Mouse (Mus musculus) CH12.LX (cell line): ENCODE results near the gene Trp63. TPM values are rescaled to one million over a fixed set of nuclear protein-coding genes. Genes with fewer than 3 reads are reported as not detected.

Experiments
- DNase-seq: peaks from one replicate; pipeline ENCODE4 v3.0.0-alpha.2; 2013; ENCODE audit errors: extremely low read depth
- H3K27ac ChIP-seq: 2 replicates; pipeline ENCODE4 v1.5.1; 2012; ENCODE audit warnings: low read depth, mild to moderate bottlenecking, control low read depth, moderate library complexity; ENCODE audit not compliant: insufficient read depth
- H3K27me3 ChIP-seq: replicated peaks from 2 replicates; pipeline ENCODE3; 2012; ENCODE audit warnings: inconsistent platforms
- H3K36me3 ChIP-seq, 2 experiments: replicated peaks in 1 of 2; 2 replicates each; pipeline versions ENCODE3 to v1.6.1; 2012; ENCODE audit warnings: inconsistent platforms in 1 of 2, low read length in 1 of 2, mild to moderate bottlenecking in 1 of 2, mixed read lengths in 1 of 2, moderate library complexity in 1 of 2; ENCODE audit not compliant: control insufficient read depth in 1 of 2, insufficient read depth in 1 of 2
- H3K4me1 ChIP-seq, 2 experiments: 2 replicates each; pipeline ENCODE4 v1.6.1; 2012; ENCODE audit warnings: inconsistent platforms in 1 of 2, moderate library complexity in 1 of 2; ENCODE audit not compliant: insufficient read depth in 2 of 2, control insufficient read depth in 1 of 2
- H3K4me2 ChIP-seq: 2 replicates; pipeline ENCODE4 v1.6.1; 2012; ENCODE audit warnings: low read depth, mild to moderate bottlenecking, control low read depth; ENCODE audit not compliant: poor library complexity, insufficient read depth, severe bottlenecking
- H3K4me3 ChIP-seq, 3 experiments: fragments of 150-350 bp in 1 of 3; sonication (generic) in 1 of 3; replicated peaks in 1 of 3; 2 replicates each; pipeline versions ENCODE3 to v1.5.1; 2011 to 2012; ENCODE audit warnings: low read depth in 2 of 3, low read length in 2 of 3, mild to moderate bottlenecking in 2 of 3, moderate library complexity in 2 of 3, control low read depth in 1 of 3, improper control_type of control experiment in 1 of 3, inconsistent platforms in 1 of 3, mixed read lengths in 1 of 3; ENCODE audit not compliant: poor library complexity in 1 of 3
- H3K79me2 ChIP-seq: replicated peaks from 2 replicates; pipeline ENCODE4 v1.6.1; 2012; ENCODE audit warnings: mild to moderate bottlenecking, moderate library complexity; ENCODE audit not compliant: control insufficient read depth, poor library complexity, insufficient read depth, severe bottlenecking; ENCODE audit errors: extremely low read depth
- H3K9ac ChIP-seq: 2 replicates; pipeline ENCODE4 v1.6.1; 2012; ENCODE audit warnings: low read depth, mild to moderate bottlenecking, control low read depth, moderate library complexity; ENCODE audit not compliant: insufficient read depth
- H3K9me3 ChIP-seq: replicated peaks from 2 replicates; pipeline ENCODE3; 2012; ENCODE audit warnings: low read length, inconsistent platforms, mixed read lengths
- BHLHE40 ChIP-seq: IDR thresholded peaks from 2 replicates; pipeline ENCODE4 v1.6.1; 2011; ENCODE audit warnings: mild to moderate bottlenecking, low read depth, low read length, improper control_type of control experiment
- CHD1 ChIP-seq: IDR thresholded peaks from 2 replicates; pipeline ENCODE4 v1.6.1; 2012; ENCODE audit warnings: low read depth, low read length, improper control_type of control experiment, inconsistent platforms
- CTCF ChIP-seq, 2 experiments: IDR thresholded peaks in 1 of 2; conservative IDR thresholded peaks in 1 of 2; 2 replicates each; pipeline ENCODE4 v1.5.1; 2011 to 2012; ENCODE audit warnings: low read depth in 2 of 2, low read length in 2 of 2, improper control_type of control experiment in 1 of 2, inconsistent platforms in 1 of 2, mild to moderate bottlenecking in 1 of 2, moderate library complexity in 1 of 2
- E2F4 ChIP-seq: IDR thresholded peaks from 2 replicates; pipeline ENCODE4 v1.6.1; 2011; ENCODE audit warnings: low read depth, low read length, improper control_type of control experiment; ENCODE audit not compliant: insufficient replicate concordance
- ELF1 ChIP-seq: IDR thresholded peaks from 2 replicates; pipeline ENCODE4 v1.6.1; 2014; ENCODE audit warnings: low read depth, mild to moderate bottlenecking, inconsistent platforms, low read length, improper control_type of control experiment
- EP300 ChIP-seq: IDR thresholded peaks from 2 replicates; pipeline ENCODE4 v1.6.1; 2011; ENCODE audit warnings: low read length, improper control_type of control experiment
- ETS1 ChIP-seq: conservative IDR thresholded peaks from 2 replicates; pipeline ENCODE4 v1.6.1; 2012; ENCODE audit warnings: low read depth, mild to moderate bottlenecking, inconsistent platforms, low read length, improper control_type of control experiment, moderate library complexity
- GABPA ChIP-seq: IDR thresholded peaks from 2 replicates; pipeline ENCODE4 v1.6.1; 2012; ENCODE audit warnings: low read depth, low read length, improper control_type of control experiment, inconsistent platforms; ENCODE audit not compliant: insufficient replicate concordance
- JUN ChIP-seq: IDR thresholded peaks from 2 replicates; pipeline ENCODE4 v1.6.1; 2011; ENCODE audit warnings: low read depth, mild to moderate bottlenecking, low read length, improper control_type of control experiment, moderate library complexity; ENCODE audit not compliant: insufficient read depth
- JUND ChIP-seq: conservative IDR thresholded peaks from 2 replicates; pipeline ENCODE4 v1.6.1; 2011; ENCODE audit warnings: low read depth, low read length, improper control_type of control experiment
- MAFK ChIP-seq: IDR thresholded peaks from 2 replicates; pipeline ENCODE4 v1.6.1; 2011; ENCODE audit warnings: low read length, improper control_type of control experiment; ENCODE audit not compliant: insufficient replicate concordance
- MAZ ChIP-seq: IDR thresholded peaks from 2 replicates; pipeline ENCODE4 v1.6.1; 2012; ENCODE audit warnings: low read depth, mild to moderate bottlenecking, inconsistent platforms, low read length, improper control_type of control experiment, moderate library complexity
- NELFE ChIP-seq: IDR thresholded peaks from 2 replicates; pipeline ENCODE4 v1.6.1; 2011; ENCODE audit warnings: low read depth, low read length, improper control_type of control experiment
- NRF1 ChIP-seq: IDR thresholded peaks from 2 replicates; pipeline ENCODE4 v1.6.1; 2014; ENCODE audit warnings: low read depth, mild to moderate bottlenecking, inconsistent platforms, low read length, improper control_type of control experiment, moderate library complexity
- PAX5 ChIP-seq: IDR thresholded peaks from 2 replicates; pipeline ENCODE4 v1.6.1; 2012; ENCODE audit warnings: low read length, inconsistent platforms, mixed read lengths
- POLR2AphosphoS2 ChIP-seq: IDR thresholded peaks from 2 replicates; pipeline ENCODE4 v1.6.1; 2011; ENCODE audit warnings: low read depth, low read length, improper control_type of control experiment
- RCOR1 ChIP-seq: conservative IDR thresholded peaks from 2 replicates; pipeline ENCODE4 v1.6.1; 2012; ENCODE audit warnings: low read depth, mild to moderate bottlenecking, inconsistent platforms, low read length, improper control_type of control experiment
- TCF12 ChIP-seq: IDR thresholded peaks from 2 replicates; pipeline ENCODE4 v1.6.1; 2014; ENCODE audit warnings: low read depth, mild to moderate bottlenecking, inconsistent platforms, low read length, improper control_type of control experiment
- UBTF ChIP-seq: IDR thresholded peaks from 2 replicates; pipeline ENCODE4 v1.6.1; 2012; ENCODE audit warnings: low read depth, mild to moderate bottlenecking, inconsistent platforms, low read length, improper control_type of control experiment, moderate library complexity
- USF2 ChIP-seq: conservative IDR thresholded peaks from 2 replicates; pipeline ENCODE4 v1.6.1; 2011; ENCODE audit warnings: low read depth, low read length, improper control_type of control experiment
- ZNF384 ChIP-seq: IDR thresholded peaks from 2 replicates; pipeline ENCODE4 v1.6.1; 2012; ENCODE audit warnings: low read depth, low read length, improper control_type of control experiment, inconsistent platforms
- dilution Hi-C: fragments of 300-500 bp; cut with MboI; formaldehyde crosslinking; loops from 2 replicates; pipeline ENCODE4 v1.14.3; 2020; ENCODE audit warnings: low sequenced_read_pairs; ENCODE audit not compliant: extremely low pct_unique_long_range_greater_than_20kb, extremely low pct_ligation_motif_present
- in situ Hi-C: fragments of 300-500 bp; cut with MboI; formaldehyde crosslinking; loops from 3 replicates; pipeline ENCODE4 v1.14.3; 2019; ENCODE audit warnings: low sequenced_read_pairs, low pct_ligation_motif_present, low pct_unique_long_range_greater_than_20kb, mixed read lengths
- polyA plus RNA-seq: library from polyadenylated mRNA; unstranded; fragments of >175 nt; gene quantifications from 2 replicates; pipeline ENCODE4 v1.2.1, GENCODE M21; 2012; ENCODE audit warnings: low read depth; ENCODE audit not compliant: insufficient read length
- total RNA-seq, 2 experiments: library from RNA; depleted of rRNA; stranded (reverse); fragments of 300-350 nt in 1 of 2; fragments of >200 nt in 1 of 2; gene quantifications; 2 replicates each; pipeline ENCODE4 v1.2.3; 2012 to 2014

Trp63 gene
- total and polyA plus RNA-seq, 3 experiments = 10.5 to 28.0 (median 20.6) TPM

- dilution Hi-C loops = no loop called here
- Histone ChIP-seq H3K27ac (no peak overlapping the region), H3K27me3 (no peaks in the 10 kb centered on the region), H3K4me2 (no peak overlapping the region), H3K4me1 (no peaks in the 10 kb centered on the region), H3K4me3 (no peak overlapping the region), H3K9me3 (no peaks in the 10 kb centered on the region), H3K36me3 (peaks cover 19 to 64% of the 10 kb centered on the region in 2 experiments), H3K79me2 (no peaks in the 10 kb centered on the region; the same call in 1 of the 2 replicates), H3K9ac (no peak overlapping the region)
- TF ChIP-seq UBTF (no peak), E2F4 (no peak), POLR2AphosphoS2 (no peak), CHD1 (no peak), PAX5 (no peak), NELFE (no peak), TCF12 (no peak), JUND (no peak), USF2 (no peak), NRF1 (no peak), GABPA (no peak), ELF1 (no peak), ETS1 (no peak), RCOR1 (no peak), ZNF384 (no peak), CTCF (conservative IDR thresholded peaks at IDR 0.05 in 1 of 2, IDR thresholded peaks at IDR 0.05 in 1 of 2; ENCODE audit: low read depth in 2 of 2, low read length in 2 of 2) (no peak), JUN (no peak), MAFK (no peak)
- no peak for DNase-seq
- in situ Hi-C loops = no loop called here
These were observed 142.5 kb downstream of the Trp63 start for GRCm38 (mm10) chr16:25826016-25826415.

- Histone ChIP-seq H3K4me3 (no peak overlapping the region), H3K79me2 (no peaks in the 10 kb centered on the region), H3K9ac (no peak overlapping the region), H3K9me3 (no peaks in the 10 kb centered on the region), H3K27ac (no peak overlapping the region), H3K36me3 (peaks cover 5 to 40% of the 10 kb centered on the region in 2 experiments), H3K4me1 (peaks cover 0 to 28% of the 10 kb centered on the region in 2 experiments; a peak in 2 of 4 replicates), H3K4me2 (no peak overlapping the region), H3K27me3 (no peaks in the 10 kb centered on the region)
- in situ Hi-C loops = no loop called here
- no peak for DNase-seq
- dilution Hi-C loops = no loop called here
- TF ChIP-seq CTCF (conservative IDR thresholded peaks at IDR 0.05 in 1 of 2, IDR thresholded peaks at IDR 0.05 in 1 of 2; ENCODE audit: low read depth in 2 of 2, low read length in 2 of 2) (no peak), JUN (no peak), BHLHE40 (no peak), ZNF384 (no peak), MAZ (no peak), RCOR1 (no peak), EP300 (no peak)
These were observed 149.0 kb downstream of the Trp63 start for GRCm38 (mm10) chr16:25832576-25832975.
